Comparison of ENCODE assay signal across 26 mouse cellular contexts in the genomic region with DNA sequence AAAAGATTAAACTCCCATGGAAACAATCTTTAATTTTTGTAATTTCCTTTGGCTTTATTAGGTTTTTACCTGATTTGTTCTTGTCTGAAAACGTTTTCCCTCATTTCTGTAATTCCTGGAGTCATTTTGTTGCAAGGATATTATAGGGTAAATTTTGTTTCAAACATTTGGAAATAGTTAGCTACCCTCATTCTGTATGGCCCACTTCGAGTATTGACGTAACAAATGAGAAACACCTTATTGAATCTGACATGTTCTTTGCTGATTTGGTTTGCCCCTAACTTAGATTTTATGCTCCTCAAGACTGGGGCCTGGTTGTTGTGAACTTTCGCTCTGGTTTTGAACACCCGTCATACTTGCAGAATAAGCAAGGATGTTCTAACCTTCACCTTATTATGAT.
"Had no signal": no experiment of that assay in that cellular context is flagged by ENCODE, and none has a peak within 500 bp of the region (broad histone marks: within the 10 kb centered on the region; RNA-seq: fewer than 3 reads in every experiment).

No protein-coding gene starts in this region.

- H3K4me1 ChIP-seq: liver, embryonic 13.5 days; liver, embryonic 15.5 days had no signal

- H3K9me3 ChIP-seq: heart, embryonic 10.5 days; heart, embryonic 13.5 days; heart, embryonic 15.5 days; hindbrain, embryonic 13.5 days; hindbrain, embryonic 15.5 days; kidney, embryonic 15.5 days; limb, embryonic 12.5 days; liver, embryonic 13.5 days; liver, embryonic 15.5 days had no signal

- H3K27me3 ChIP-seq: heart, embryonic 13.5 days; heart, embryonic 15.5 days; hindbrain, embryonic 13.5 days; hindbrain, embryonic 15.5 days; kidney, embryonic 15.5 days; limb, embryonic 12.5 days; liver, embryonic 13.5 days; liver, embryonic 15.5 days had no signal

- H3K27ac ChIP-seq: heart, embryonic 15.5 days; hindbrain, embryonic 15.5 days; hindbrain, postnatal 0 days; kidney, embryonic 15.5 days; kidney, postnatal 0 days; limb, embryonic 12.5 days; liver, embryonic 13.5 days; liver, embryonic 15.5 days had no signal

- H3K9ac ChIP-seq: heart, embryonic 15.5 days; hindbrain, embryonic 15.5 days; kidney, embryonic 15.5 days; limb, embryonic 12.5 days; liver, embryonic 13.5 days; liver, embryonic 15.5 days had no signal

- H3K4me2 ChIP-seq: hindbrain, embryonic 13.5 days; hindbrain, embryonic 15.5 days; kidney, embryonic 15.5 days; limb, embryonic 12.5 days; liver, embryonic 11.5 days; liver, embryonic 13.5 days; liver, embryonic 15.5 days had no signal

- DNase-seq: gastrocnemius, postnatal 10 days; gastrocnemius, postnatal 36 days; heart, adult 18-20 months; heart, postnatal 14 days; heart, postnatal 36 days; kidney, adult 11 months; kidney, adult 2 months; kidney, adult 9 months; kidney, postnatal 14 days; kidney, postnatal 36 days; layer of hippocampus, adult 9-11 months; layer of hippocampus, postnatal 36 days; liver; liver, embryonic 13.5 days had no signal

- H3K4me3 ChIP-seq: heart, embryonic 10.5 days; heart, embryonic 13.5 days; heart, embryonic 15.5 days; hindbrain, embryonic 13.5 days; hindbrain, embryonic 15.5 days; kidney, embryonic 15.5 days; limb, embryonic 12.5 days; liver, embryonic 13.5 days; liver, embryonic 15.5 days had no signal

- ATAC-seq: intestine, embryonic 16.5 days had no signal

- H3K36me3 ChIP-seq: heart, embryonic 10.5 days; heart, embryonic 13.5 days; heart, embryonic 15.5 days; hindbrain, embryonic 13.5 days; hindbrain, embryonic 15.5 days; kidney, embryonic 15.5 days; limb, embryonic 12.5 days; liver, embryonic 13.5 days; liver, embryonic 15.5 days had no signal
